Mouse (Mus musculus): ENCODE data around the gene Gna12.

DNA sequence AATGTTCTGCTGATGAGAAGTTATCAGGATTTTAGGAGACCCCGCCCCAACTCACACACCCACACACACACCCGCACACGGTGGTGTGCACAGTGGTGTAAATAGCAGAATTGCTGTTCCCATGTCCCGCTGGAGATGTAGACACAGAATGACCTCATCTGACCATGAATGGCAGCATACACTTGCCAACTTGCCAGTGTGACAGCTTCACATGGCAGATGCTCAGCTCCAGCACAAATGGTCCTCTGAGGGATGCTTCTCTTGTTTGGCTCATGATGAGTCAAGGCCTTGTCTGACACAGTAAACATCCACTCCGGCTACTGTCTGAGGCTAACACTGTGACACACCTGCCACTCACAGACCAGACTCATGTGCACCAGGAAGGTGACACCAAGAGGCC lies 61.9 kb downstream of the Gna12 start:
- TF ChIP-seq CTCF (conservative IDR thresholded peaks at IDR 0.05; ENCODE audit: low read length) (no peak), NANOG (IDR thresholded peaks at IDR 0.05; ENCODE audit: borderline replicate concordance, low read length) (no peak), POU5F1 (IDR thresholded peaks at IDR 0.05; ENCODE audit: borderline replicate concordance, low read length) (no peak)
